Mouse (Mus musculus) lung, embryonic 15.5 days (tissue): ENCODE measurements around the gene Amph. TPM values are rescaled to one million over a fixed set of nuclear protein-coding genes. Genes with fewer than 3 reads are reported as not detected.

Experiments used
- ATAC-seq: fragments of 200-750 bp; cut with Nextera tagmentation; 2 replicates; pipeline ENCODE4 v1.8.0; 2017; ENCODE audit warnings: moderate number of reproducible peaks, borderline replicate concordance; ENCODE audit not compliant: low FRiP score, low TSS enrichment; ENCODE audit errors: extremely low read depth
- H3K27ac ChIP-seq: fragments of 300-500 bp; sonication (generic); 2 replicates; pipeline ENCODE4 v1.5.1; 2015; ENCODE audit warnings: moderate library complexity, mild to moderate bottlenecking, inconsistent platforms
- H3K27me3 ChIP-seq: fragments of 300-500 bp; sonication (generic); 2 replicates; pipeline ENCODE4 v1.6.1; 2015; ENCODE audit warnings: inconsistent platforms
- H3K36me3 ChIP-seq: fragments of 300-500 bp; sonication (generic); 2 replicates; pipeline ENCODE4 v1.6.1; 2015; ENCODE audit warnings: inconsistent platforms
- H3K4me1 ChIP-seq: fragments of 300-500 bp; sonication (generic); 2 replicates; pipeline ENCODE4 v1.6.1; 2015; ENCODE audit warnings: inconsistent platforms
- H3K4me2 ChIP-seq: fragments of 300-500 bp; sonication (generic); 2 replicates; pipeline ENCODE4 v1.6.1; 2015; ENCODE audit warnings: inconsistent platforms, mild to moderate bottlenecking, moderate library complexity
- H3K4me3 ChIP-seq: fragments of 300-500 bp; sonication (generic); 2 replicates; pipeline ENCODE4 v1.5.1; 2015; ENCODE audit warnings: mild to moderate bottlenecking, inconsistent platforms
- H3K9ac ChIP-seq: fragments of 300-500 bp; sonication (generic); 2 replicates; pipeline ENCODE4 v1.6.1; 2015; ENCODE audit warnings: inconsistent platforms
- H3K9me3 ChIP-seq: fragments of 300-500 bp; sonication (generic); 2 replicates; pipeline ENCODE4 v1.6.1; 2016; ENCODE audit warnings: inconsistent platforms
- WGBS: fragments of 180-500 bp; shearing (Covaris S2); methylation state at CpG from one replicate; pipeline ENCODE4 v1.1.7; 2015; 5-methylcytosine and 5-hydroxymethylcytosine counted together
- polyA plus RNA-seq: library from polyadenylated mRNA; unstranded; fragments of >200 nt; fragmentation: Nextera tagmentation; extraction: Ambion mirVana; gene quantifications from 2 replicates; pipeline ENCODE4 v1.2.1, GENCODE M21; 2015

Gene Amph
- polyA plus RNA-seq, 1 experiment from 2014 or later: 1.9 TPM

DNA sequence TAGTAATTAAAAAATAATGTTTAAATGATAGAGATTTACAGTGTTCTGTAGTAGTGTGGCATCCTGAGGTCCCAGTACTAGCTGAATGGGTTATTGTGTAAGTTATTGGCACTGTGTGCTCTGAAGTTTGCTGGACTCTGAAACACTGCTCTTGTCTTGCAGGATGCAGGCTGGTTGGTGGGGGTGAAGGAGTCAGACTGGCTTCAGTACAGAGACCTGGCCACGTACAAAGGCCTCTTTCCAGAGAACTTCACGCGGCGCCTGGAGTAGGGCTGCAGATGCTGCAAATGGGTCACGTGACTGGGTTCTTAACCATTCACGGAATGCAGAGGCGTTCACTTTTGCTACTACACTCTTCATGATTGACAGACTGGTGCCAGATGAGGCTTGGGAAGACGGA lies 201.6 kb downstream of the Amph start:
- no peak overlapping the region for H3K9ac ChIP-seq

DNA sequence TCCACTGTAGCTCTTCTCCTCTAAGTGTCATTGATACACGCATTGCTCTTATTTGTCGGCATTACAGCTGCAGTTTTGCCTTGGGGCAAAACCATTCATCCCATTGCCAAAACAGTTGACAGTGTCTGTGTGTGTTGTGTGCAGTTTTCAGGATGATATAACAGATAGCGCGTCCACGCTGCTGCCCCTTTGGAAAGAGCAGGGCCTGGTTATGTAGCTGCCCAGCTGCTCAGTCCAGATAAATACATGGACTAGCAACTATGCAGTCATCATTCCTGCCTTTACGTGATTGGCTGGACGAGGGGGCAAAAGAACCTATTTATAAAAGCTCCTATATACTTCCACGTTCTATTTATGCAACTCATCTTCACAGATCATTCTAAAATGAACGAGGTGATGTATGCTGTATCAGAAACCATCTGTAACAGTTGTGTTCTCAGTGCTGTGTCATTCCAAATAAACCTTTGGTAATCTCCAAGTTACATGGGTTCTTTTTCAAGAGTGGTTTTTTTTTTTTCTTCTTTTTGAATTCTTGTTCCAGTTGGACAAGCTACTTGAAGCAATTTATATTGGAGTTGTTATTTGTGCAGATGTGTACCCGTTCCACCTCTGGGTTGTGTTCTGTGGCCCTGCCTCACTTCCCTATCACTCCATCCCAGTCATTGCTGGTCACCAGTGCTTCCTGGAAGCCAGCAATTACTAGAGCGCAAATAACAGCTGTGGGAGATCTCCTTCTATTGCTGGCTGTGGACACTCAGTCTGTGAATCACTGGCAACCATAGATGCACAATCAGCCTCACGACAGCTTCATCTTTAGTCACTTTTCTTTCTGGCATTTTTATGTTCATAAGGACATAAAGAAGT lies 202.7 kb downstream of the Amph start:
- no peak overlapping the region for H3K4me3 ChIP-seq
- no peak overlapping the region for H3K27ac ChIP-seq
- no peaks in the 10 kb centered on the region for H3K4me1 ChIP-seq
- H3K27me3 ChIP-seq: no peaks in the 10 kb centered on the region
- H3K9ac ChIP-seq: no peak overlapping the region
- no peak overlapping the region for H3K4me2 ChIP-seq
- WGBS: 70% methylated on average over 12 of the region's 12 CpGs
- ATAC-seq: no peak
- H3K36me3 ChIP-seq: no peaks in the 10 kb centered on the region
- no peaks in the 10 kb centered on the region for H3K9me3 ChIP-seq

More for the DNA sequence above, 201.6 kb downstream of the Amph start:
- H3K36me3 ChIP-seq: no peaks in the 10 kb centered on the region
- no peaks in the 10 kb centered on the region for H3K27me3 ChIP-seq
- no peak overlapping the region for H3K4me2 ChIP-seq
- H3K4me1 ChIP-seq: no peaks in the 10 kb centered on the region
- no peaks in the 10 kb centered on the region for H3K9me3 ChIP-seq
- WGBS: 72% methylated on average over 8 of the region's 8 CpGs
- no peak overlapping the region for H3K4me3 ChIP-seq
- no peak overlapping the region for H3K27ac ChIP-seq
- ATAC-seq: no peak

DNA sequence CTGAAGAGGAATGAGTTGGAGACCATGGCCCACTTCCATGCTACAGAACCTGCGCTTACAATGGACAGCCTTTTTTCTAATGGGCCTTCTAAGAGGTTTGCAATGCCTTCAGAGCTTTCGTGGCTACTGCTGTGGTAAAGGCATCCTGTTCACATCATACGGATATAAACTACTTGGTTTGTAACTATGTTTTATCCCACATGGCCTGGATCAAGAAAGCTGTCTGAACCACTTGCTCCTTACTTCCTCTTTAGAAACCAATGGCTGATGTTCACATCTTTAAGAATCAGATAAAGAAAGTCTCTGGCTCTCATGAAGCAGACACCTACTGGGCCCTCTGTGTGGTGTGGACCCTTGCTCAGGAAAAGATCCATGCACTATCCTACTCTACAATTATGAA lies 204.1 kb downstream of the Amph start:
- 92% methylated on average over 3 of the region's 3 CpGs for WGBS
- no peak overlapping the region for H3K9ac ChIP-seq
- no peaks in the 10 kb centered on the region for H3K4me1 ChIP-seq
- no peak for ATAC-seq
- no peaks in the 10 kb centered on the region for H3K36me3 ChIP-seq
- H3K4me3 ChIP-seq: no peak overlapping the region
- H3K4me2 ChIP-seq: no peak overlapping the region
- H3K27me3 ChIP-seq: no peaks in the 10 kb centered on the region
- no peak overlapping the region for H3K27ac ChIP-seq
- H3K9me3 ChIP-seq: no peaks in the 10 kb centered on the region

DNA sequence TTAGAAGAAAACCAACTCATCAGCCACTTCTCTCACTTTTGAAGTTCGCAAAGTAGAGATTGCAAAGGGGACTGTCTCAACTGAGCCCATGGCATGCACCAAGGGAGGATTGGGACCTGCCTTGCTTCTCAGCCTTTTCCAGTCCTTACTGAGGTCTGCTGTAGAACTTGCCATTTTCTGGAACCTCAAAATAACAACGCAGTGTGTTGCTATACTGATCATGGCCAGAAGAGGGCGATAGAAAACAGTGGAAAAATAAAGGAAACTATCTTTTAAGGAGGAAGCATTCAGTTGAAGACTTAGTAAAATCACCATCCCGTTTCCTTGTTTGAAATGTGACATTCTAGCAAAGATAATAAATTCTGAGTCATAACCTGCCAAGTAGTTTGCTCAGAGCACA lies 210.5 kb downstream of the Amph start:
- H3K9me3 ChIP-seq: no peaks in the 10 kb centered on the region
- H3K4me1 ChIP-seq: no peaks in the 10 kb centered on the region
- no peak overlapping the region for H3K4me2 ChIP-seq
- H3K27ac ChIP-seq: no peak overlapping the region
- H3K36me3 ChIP-seq: no peaks in the 10 kb centered on the region
- no peak overlapping the region for H3K9ac ChIP-seq
- H3K4me3 ChIP-seq: no peak overlapping the region
- no peaks in the 10 kb centered on the region for H3K27me3 ChIP-seq
- WGBS: 26% methylated on average over 4 of the region's 4 CpGs
- no peak for ATAC-seq

DNA sequence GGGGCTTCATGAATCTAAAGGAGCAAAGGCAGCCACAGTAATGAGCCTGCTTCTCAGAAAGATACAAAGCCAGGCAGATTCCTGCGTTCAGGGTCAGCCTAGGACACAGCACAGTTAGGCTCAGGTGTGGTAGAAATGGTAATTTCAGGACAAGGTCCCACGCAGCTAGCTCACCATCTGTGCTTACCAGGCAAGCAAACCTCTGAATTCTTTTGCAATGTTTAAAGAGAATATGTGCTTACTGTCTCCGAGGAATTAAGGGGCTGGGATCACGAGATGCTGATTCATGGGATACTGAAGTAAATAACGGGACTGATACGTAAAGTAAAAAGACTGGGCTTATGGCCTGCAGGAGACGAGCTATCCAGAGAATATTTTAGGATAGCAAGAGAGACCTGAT lies 212.6 kb downstream of the Amph start:
- no peaks in the 10 kb centered on the region for H3K9me3 ChIP-seq
- no peak overlapping the region for H3K4me2 ChIP-seq
- H3K36me3 ChIP-seq: no peaks in the 10 kb centered on the region
- no peaks in the 10 kb centered on the region for H3K27me3 ChIP-seq
- no peak overlapping the region for H3K9ac ChIP-seq
- no peak overlapping the region for H3K4me3 ChIP-seq
- 65% methylated on average over 7 of the region's 7 CpGs for WGBS
- ATAC-seq: no peak
- no peaks in the 10 kb centered on the region for H3K4me1 ChIP-seq
- no peak overlapping the region for H3K27ac ChIP-seq

DNA sequence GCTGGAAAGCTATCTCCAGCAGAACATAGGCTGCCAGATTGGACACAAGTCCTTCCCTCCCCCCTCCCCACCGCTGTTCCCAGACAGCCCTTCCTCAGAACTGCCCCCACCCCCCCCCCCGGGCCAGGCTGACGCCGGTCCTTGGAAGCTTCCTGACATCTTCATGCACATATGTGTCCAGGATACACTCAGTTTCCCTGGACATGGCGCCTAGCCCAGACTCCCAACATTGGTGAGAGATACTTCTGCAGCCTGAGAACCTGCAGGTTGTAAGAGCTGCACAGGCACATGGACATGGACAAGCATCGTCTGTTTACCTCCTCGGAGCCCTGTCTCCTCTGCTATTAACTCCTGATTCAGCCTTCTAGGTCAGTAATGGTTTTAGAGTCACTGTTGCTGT lies 213.1 kb downstream of the Amph start:
- 43% methylated on average over 7 of the region's 7 CpGs for WGBS
- no peaks in the 10 kb centered on the region for H3K27me3 ChIP-seq
- H3K9me3 ChIP-seq: no peaks in the 10 kb centered on the region

DNA sequence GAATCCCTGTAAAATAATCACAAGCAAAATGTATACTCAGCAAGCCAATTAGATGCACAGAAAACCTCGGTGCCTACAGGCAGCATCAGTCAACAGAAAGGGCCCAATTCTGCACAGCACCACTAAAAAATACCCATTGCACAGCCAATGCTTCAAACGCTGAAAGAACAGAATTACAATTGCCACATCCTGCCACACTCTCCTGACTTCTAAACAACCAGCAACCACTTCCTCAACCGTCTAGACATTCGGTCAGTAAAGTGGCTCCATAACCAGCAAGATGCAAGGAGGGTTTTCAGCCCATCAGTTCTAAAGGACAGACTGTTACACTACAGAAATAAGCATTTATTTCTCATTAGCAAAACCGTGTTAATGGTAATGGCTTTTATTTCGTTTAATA lies 214.1 kb downstream of the Amph start:
- H3K27me3 ChIP-seq: no peaks in the 10 kb centered on the region
- ATAC-seq: no peak
- no peak overlapping the region for H3K27ac ChIP-seq
- H3K36me3 ChIP-seq: no peaks in the 10 kb centered on the region
- 60% methylated on average over 6 of the region's 6 CpGs for WGBS
- no peak overlapping the region for H3K9ac ChIP-seq
- no peaks in the 10 kb centered on the region for H3K9me3 ChIP-seq
- H3K4me2 ChIP-seq: no peak overlapping the region
- H3K4me3 ChIP-seq: no peak overlapping the region
- H3K4me1 ChIP-seq: no peaks in the 10 kb centered on the region

More for the DNA sequence above, 213.1 kb downstream of the Amph start:
- Histone ChIP-seq H3K9ac (no peak overlapping the region), H3K36me3 (no peaks in the 10 kb centered on the region), H3K4me1 (no peaks in the 10 kb centered on the region), H3K4me2 (no peak overlapping the region), H3K4me3 (no peak overlapping the region), H3K27ac (no peak overlapping the region)
- no peak for ATAC-seq

DNA sequence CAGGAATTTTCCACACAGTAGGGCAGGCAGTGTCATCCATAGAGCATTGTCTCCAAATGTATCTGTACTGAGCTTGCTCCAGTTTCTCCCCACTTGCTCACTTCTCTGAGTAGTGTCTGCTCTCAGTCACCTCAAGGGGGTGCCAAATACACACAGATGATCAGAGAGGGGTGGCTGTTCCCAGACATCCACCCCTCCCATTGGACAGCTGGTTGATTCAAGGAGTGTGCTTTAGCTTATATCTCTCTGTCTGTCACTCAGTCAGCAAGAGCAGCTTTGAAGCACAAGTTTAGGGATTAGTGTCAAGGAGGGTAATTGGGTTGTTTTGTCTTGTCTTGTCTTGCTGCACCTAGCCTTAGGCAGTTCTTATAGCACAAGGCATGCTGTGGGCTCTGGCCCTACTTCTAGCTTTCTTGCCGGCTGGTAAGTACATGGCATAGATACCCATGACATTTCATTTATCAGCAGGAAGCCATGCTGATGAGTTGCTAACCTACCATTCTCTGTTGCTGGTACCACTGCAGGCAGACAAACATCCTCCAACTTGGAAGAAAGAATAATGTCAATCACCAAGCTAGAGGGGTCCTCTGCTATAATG lies 229.8 kb downstream of the Amph start:
- H3K9me3 ChIP-seq: no peaks in the 10 kb centered on the region
- H3K27ac ChIP-seq: no peak overlapping the region
- ATAC-seq: peak; percentile 74; the same call in 1 of the 2 replicates
- no peak overlapping the region for H3K9ac ChIP-seq
- H3K4me3 ChIP-seq: no peak overlapping the region
- WGBS: 48% methylated on average over 1 of the region's 1 CpGs
- H3K27me3 ChIP-seq: no peaks in the 10 kb centered on the region
- no peaks in the 10 kb centered on the region for H3K4me1 ChIP-seq
- H3K4me2 ChIP-seq: no peak overlapping the region
- no peaks in the 10 kb centered on the region for H3K36me3 ChIP-seq

DNA sequence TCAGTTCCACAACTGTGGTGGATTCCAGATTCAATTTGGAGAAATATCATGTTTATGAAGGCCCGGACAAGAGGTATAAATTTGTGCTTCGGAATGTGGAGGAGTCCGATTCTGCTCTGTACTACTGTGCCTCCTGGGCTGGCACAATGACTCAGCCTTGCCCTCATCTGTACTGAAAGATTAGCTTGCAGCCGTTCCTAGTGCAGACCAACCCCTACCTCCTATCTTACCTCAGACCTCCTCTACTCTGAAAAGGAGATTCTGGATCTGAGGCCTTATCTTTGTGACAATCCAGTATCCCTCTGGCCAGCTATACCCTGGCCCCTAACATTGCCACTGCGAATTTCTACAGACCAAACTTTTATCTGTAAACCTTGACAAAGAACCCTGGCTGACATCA lies 230.3 kb downstream of the Amph start:
- no peak overlapping the region for H3K4me2 ChIP-seq
- no peaks in the 10 kb centered on the region for H3K4me1 ChIP-seq
- no peaks in the 10 kb centered on the region for H3K9me3 ChIP-seq
- no peaks in the 10 kb centered on the region for H3K36me3 ChIP-seq
- 78% methylated on average over 5 of the region's 5 CpGs for WGBS
- no peak overlapping the region for H3K27ac ChIP-seq
- no peaks in the 10 kb centered on the region for H3K27me3 ChIP-seq
- peak; percentile 64; the same call in 1 of the 2 replicates for ATAC-seq
- H3K4me3 ChIP-seq: no peak overlapping the region
- no peak overlapping the region for H3K9ac ChIP-seq

DNA sequence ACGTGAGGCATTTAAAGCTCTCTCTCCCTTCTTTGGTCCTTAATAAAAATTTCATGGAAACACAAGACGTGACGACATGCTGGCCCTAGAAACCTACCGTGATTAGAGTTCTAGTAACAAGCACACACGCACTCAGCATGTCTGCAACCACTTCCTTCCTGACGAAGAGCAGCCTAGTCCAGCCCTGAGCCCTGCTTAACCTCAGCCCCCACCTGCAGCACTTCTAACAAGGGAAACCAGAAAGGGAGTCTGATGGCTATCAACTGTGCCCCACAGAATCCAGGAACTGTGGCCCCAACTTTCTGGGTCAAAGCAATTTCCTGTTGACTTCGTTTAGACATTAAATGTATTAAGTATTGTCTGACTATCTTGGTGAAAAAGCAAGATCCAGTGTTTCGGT lies 234.3 kb downstream of the Amph start:
- ATAC-seq: no peak
- Histone ChIP-seq H3K27me3 (no peaks in the 10 kb centered on the region), H3K9ac (no peak overlapping the region), H3K27ac (no peak overlapping the region), H3K4me1 (no peaks in the 10 kb centered on the region), H3K36me3 (no peaks in the 10 kb centered on the region), H3K4me2 (no peak overlapping the region), H3K9me3 (no peaks in the 10 kb centered on the region), H3K4me3 (no peak overlapping the region)
- WGBS: 72% methylated on average over 8 of the region's 8 CpGs

DNA sequence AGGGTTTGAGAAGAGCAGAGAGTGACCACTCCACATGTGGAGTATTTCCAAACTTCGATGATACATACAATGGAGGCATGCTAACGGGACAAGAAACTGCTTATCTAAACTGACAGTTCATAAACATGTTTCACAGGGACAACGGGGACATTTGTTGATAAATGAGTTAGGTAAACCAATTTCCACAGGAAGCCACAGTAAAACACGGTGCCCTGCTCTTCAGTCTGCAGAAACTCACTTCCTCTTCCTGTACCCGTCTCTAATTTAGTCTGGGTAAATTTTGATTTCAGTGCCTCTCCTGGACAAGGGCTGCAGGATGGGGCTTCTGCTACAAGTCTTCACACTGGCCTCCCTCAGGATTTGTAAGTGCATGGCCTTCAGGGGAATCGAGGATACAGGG lies 242.0 kb downstream of the Amph start:
- Histone ChIP-seq H3K27me3 (no peaks in the 10 kb centered on the region), H3K27ac (no peak overlapping the region), H3K4me3 (no peak overlapping the region), H3K9ac (no peak overlapping the region), H3K4me1 (no peaks in the 10 kb centered on the region), H3K9me3 (no peaks in the 10 kb centered on the region), H3K4me2 (no peak overlapping the region), H3K36me3 (no peaks in the 10 kb centered on the region)
- ATAC-seq: no peak
- 32% methylated on average over 6 of the region's 6 CpGs for WGBS

DNA sequence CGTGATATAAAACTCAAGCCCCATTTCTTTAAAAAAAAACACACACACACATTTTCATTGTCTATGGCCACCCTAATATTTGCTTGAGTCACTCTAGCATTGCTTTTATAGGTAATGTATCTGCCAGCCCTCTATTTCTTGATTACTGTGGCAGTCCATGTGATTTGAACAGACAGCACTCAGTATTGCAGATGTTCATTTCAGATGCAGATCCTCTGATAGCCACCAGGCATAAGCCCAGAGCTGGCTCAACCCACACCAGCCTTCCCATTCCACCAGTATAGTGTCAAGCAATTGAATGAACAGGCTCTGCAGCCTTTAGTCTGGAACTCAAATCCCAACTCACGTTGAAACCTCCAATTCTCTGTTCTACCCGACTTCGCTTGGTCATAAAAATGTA lies 246.8 kb downstream of the Amph start:
- Histone ChIP-seq H3K4me1 (no peaks in the 10 kb centered on the region), H3K27ac (no peak overlapping the region), H3K36me3 (no peaks in the 10 kb centered on the region), H3K9me3 (no peaks in the 10 kb centered on the region), H3K9ac (no peak overlapping the region), H3K27me3 (no peaks in the 10 kb centered on the region), H3K4me3 (no peak overlapping the region), H3K4me2 (no peak overlapping the region)
- no peak for ATAC-seq
- WGBS: 86% methylated on average over 4 of the region's 4 CpGs
